Mouse (Mus musculus): ENCODE measurements at regions not wholly inside any gene's neighbourhood (a gene's known extent, or its start where the extent isn't known, plus 50 kb on each side); places are given as distances from the start of the nearest gene placed in this dataset.
A peak's percentile ranks its signal among the peaks of the same experiment; 100 is the strongest.

DNA sequence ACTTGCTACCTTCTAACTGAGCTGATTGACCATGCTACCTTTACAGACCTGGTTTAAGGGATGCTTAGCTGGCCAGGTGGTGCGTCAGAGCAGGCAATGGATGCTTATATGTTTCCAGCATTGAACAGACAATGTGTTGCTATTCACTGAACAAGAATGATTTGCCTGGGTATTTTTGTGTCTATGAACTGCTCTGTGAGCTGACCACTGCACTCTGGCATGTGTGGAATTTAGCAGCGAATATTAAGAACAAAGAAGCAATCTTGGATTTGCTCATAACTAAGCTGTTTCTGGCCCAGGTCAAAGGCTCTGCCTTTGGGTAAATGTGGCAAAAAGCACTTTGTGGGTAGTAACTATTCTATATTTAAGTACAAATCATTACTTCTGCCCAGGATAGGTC, 58.3 kb upstream of the Ccdc39 start:
- DNase-seq (ENCODE audit: low spot score in 2 of 2), result no peak

DNA sequence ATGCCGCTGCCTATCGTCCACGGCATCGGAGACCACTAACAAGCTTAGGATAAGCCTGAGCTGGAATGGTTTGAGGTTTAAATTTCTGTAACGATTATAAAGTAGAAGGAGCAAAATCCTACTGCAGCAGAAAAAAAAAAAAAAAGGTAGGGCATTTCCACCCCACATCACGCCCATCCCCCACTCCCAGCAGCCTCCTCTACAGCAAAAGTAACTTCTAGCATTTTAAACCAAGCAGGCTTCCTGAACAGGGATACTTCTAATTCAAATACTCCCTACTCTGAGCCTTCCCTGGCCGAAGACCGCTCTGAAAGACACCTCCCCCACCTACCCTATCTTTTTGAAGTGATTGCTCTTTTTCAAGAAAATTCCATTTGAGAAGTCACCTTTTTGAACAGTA, 59.2 kb upstream of the Ccdc39 start:
- DNase-seq (ENCODE audit: low spot score in 2 of 2), result no peak

DNA sequence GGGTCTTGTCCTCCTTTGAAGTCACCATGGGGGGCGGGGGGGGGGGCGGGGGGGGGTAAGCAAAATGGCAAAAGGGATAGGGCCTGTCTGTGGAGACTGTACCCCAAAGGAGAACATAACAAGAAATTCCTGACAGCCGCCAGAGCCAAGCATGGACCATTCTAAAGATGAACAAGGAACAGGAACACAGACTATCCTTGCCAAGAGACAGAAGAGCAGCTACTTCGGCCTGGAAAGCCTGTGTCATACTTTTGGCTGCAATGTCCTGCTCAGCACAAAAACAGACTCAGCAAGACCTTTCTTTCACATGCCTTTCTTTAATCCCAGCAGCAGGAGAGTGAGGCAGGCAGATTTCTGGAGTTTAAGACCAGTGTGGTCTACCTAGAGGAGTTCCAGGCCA, 59.7 kb upstream of the Ccdc39 start:
- DNase-seq (ENCODE audit: low spot score in 2 of 2), result no peak

DNA sequence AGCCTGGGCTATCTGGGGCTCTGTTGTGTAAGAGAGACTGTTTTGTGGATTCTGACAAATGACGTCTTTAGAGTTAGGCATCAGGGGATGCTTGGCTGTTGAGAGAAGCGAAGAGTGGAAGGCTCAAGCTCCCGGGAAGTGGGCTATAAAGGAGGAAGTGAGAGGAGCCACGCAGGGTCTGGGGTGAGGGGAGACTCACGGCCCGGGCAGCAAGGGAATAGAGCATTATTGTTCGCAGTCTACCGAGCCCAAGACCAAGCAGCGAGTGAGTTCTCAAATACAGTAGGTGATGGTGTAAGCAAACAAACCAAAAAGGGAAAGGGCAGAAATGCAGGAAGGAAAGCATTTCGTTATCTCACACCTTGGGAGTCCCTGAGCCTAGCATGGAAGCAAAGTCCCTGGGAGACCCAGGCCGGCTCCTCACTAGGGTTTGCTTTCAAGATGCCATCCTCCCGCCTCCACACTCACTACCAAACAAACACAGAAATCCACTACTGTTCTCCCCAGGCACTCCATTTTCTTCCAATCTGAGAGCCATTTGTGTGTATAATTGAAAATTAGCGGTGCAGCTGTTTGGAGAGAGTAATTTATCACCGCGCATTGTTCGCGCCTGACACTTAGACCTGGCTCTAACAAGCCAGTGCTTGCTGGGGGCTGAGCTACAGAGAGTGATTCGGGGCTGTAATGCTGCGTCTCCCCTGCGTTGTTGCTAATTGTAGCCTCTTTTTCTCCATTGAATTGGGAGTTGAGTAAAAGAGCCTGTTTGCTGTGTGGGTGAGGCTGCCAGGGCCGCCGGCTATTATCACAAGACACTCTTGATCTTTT, 61.0 kb upstream of the Ccdc39 start:
- DNase-seq (ENCODE audit: low spot score in 2 of 2), result no peak

DNA sequence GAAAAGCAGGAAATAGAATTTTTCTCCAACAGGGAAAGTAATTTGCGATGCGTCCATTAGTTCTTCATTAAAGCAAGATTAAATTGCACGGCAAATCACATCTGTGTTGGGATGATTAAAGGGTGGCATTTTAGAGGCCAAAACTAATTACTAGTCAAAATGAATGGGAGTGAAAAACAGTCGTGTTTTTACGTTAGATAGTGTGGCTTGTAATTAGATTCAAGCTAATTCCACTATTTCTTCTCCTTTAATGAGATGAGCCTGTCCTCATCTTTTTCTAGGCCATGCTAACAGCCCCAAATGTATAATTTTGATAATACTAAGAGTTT, 61.5 kb upstream of the Ccdc39 start:
- DNase-seq (ENCODE audit: low spot score in 2 of 2), result no peak

DNA sequence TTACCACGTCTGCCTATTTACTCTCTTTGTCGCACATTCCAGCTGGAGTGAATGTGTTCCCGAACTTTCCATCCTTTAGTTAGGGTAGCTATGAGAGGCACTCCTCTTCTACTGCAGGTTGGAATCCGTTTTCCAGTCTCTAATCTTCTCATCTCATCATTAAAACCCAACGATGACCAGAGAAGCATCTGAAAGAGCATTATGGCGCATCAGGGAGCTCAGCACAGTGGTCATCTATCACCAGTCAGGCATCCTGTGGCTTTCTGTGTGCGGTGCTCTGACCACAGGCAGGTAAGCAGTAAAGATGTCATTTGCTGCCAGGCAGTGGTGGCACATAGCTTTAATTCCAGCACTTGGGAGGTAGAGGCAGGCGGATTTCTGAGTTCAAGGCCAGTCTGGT, 63.0 kb upstream of the Ccdc39 start:
- DNase-seq (ENCODE audit: low spot score in 2 of 2), result no peak

DNA sequence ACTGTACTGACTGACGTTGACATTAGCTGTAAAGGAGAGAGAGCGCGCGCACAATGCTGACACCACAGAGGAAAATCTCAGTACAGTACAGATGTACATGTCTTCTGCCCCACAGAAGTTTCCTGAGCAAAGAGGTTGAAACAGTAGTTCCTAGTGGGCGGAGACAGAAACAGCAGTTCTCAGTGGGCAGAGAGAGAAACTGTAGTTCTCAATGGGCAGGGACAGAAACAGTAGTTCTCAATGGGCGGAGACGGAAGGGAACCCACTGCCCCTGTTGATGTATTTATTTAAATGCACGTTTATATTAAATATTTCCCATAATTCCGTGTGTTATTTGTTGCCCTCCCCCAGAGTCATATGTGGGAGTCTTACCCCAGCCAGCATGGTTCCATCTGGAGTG, 67.4 kb upstream of the Ccdc39 start:
- no peak for DNase-seq (ENCODE audit: low spot score in 2 of 2)

DNA sequence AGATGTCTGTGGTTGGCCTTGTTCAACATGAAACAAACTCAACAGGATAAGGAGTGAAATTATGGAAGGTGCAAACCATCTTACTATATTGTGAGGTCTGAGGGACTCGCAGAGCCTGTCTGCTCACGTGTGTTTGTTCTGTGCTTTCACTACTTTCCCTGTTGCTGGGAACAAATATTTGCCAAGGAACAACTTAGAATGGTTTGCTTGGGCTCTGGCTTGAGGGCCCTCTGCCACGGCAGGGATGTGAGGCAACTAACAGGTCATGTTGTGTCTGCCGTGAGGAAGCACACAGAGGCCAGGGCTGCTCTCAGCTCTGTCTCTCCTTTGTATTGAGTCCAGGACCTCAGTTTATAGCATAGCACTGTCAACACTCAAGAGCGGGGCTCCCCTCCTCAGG, 69.4 kb upstream of the Ccdc39 start:
- DNase-seq (ENCODE audit: low spot score in 2 of 2), result no peak

DNA sequence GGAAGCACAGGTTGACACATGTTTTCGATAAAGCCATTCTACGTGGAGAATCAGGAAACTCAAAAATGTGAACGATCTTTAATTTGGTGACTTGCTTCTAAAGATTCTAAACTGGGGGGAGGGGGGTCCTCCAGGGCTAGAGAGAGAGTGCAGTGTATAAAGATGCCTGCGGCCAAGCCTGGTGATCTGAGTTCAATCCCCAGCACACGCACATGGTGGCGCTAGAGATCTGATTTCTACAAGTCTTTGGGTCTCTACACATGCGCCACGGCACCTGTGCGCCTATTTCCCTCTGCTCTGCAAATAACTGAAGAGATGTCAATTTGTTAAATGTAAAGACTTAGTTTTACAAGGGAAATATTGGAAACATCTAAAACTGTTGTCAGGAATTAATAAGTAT, 70.3 kb upstream of the Ccdc39 start:
- no peak for DNase-seq (ENCODE audit: low spot score in 2 of 2)

DNA sequence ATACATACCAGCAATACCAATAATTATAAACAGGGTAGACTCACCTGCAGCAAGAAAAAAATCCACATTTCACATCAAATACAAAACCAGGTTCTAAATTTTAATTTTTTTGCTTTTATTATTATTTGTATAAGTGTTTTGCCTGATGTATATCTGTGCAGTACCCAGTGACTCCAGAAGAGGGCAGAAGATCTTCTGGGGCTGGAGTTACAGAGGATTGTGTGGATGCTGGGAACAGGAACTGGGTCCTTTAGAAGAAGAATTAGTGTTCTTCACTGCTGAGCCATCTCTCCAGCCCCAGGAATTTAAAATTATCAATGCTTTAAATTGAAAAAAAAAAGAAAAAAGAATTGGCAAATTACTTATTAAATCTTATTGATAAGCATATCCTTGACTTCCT, 71.7 kb upstream of the Ccdc39 start:
- no peak for DNase-seq (ENCODE audit: low spot score in 2 of 2)

DNA sequence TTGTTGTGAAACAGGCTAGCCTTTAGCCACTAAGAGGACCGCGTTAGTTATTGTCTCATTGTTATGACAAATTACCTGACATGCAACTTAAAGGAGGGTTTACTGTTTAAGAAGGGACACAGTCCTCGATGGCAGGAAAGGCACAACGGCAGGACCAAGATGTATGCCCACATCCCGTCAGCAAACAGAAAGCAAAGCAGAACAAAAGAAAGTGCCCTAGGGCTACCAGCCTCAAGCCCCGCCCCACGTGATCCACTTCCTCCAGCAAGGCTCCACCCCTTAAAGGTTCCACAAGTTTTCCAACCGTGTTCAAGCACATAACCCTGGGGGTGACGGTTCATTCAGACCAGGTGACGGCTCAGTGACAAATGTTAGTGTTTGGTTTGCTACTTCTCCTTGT, 72.2 kb upstream of the Ccdc39 start:
- DNase-seq (ENCODE audit: low spot score in 2 of 2), result no peak

DNA sequence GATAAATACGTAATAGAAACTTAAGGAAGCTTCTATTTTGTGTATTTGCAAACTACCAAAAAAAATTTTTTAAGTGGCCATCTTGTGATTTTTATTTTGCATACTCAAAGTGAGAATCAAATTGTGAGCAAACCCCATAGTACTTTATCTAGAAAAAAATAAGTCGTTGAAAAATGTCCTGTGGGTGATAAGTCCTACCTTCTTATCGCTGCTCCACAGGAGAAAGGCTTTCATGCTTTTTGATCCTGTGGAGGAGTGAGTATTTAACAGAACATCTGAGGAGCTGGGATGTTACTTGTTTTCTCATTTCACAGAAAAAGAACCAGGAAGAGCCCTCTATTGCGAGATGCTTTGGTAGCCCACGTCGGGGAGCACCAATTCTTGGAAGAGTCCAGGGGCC, 72.7 kb upstream of the Ccdc39 start:
- no peak for DNase-seq (ENCODE audit: low spot score in 2 of 2)

DNA sequence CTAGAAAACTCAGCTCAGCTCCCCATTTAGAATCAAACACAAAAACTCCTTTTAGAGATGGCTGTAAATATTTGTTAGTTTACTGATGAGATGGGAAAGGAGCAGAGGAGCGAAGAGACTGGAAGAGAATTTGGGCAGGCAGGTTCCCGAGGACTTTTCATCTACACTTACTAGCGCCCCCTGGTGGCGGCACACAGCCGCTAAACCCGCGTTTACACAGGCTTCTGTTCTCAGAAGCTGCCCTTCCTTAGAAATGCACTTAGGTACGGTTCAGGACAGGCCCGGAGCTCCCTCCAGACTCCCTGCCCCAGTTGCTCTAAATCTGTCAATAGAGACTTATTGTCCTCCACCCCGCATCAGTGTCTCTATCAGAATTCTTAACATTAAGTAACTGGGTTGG, 74.7 kb upstream of the Ccdc39 start:
- DNase-seq (ENCODE audit: low spot score in 2 of 2), result peak; percentile 9 to 67

DNA sequence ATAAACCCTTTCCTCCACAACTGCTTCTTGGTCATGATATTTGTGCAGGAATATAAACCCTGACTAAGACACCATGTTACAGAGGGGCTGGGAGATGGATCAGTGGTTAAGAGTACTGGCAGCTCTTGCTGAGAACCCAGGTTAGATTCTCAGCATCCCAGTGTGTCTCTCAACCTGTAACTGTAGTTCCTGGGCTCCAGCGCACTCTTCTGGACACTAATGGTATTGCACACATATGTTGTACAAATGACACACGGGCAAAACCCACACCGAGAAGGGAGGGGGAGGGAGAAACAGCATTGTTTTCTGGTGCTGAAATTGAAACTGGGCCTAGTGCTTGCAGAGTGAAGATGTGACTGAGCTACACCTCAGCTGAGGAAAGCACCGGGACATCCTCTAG, 81.0 kb upstream of the Ccdc39 start:
- DNase-seq (ENCODE audit: low spot score in 2 of 2), result no peak

DNA sequence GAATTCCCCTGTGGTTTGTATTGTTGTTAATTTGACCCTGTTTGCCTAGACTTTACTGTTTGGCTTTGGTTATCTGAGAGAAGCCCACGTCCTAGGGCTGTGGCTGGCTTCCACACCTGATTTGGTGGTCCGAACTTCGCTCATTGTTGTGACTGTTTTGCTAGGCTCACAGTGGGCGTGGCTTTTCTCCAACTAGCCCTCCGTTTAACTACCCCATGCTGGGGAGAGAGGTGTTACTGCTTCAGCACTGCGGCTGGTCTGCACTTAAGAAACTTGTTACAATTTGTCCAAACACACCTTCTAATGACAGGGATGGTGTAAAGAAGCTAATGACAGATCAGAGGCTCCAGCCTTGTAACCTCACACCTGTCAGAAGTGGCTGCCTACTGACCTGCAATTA, 64.7 kb upstream of the Fxr1 start:
- DNase-seq (ENCODE audit: low spot score in 2 of 2), result no peak

DNA sequence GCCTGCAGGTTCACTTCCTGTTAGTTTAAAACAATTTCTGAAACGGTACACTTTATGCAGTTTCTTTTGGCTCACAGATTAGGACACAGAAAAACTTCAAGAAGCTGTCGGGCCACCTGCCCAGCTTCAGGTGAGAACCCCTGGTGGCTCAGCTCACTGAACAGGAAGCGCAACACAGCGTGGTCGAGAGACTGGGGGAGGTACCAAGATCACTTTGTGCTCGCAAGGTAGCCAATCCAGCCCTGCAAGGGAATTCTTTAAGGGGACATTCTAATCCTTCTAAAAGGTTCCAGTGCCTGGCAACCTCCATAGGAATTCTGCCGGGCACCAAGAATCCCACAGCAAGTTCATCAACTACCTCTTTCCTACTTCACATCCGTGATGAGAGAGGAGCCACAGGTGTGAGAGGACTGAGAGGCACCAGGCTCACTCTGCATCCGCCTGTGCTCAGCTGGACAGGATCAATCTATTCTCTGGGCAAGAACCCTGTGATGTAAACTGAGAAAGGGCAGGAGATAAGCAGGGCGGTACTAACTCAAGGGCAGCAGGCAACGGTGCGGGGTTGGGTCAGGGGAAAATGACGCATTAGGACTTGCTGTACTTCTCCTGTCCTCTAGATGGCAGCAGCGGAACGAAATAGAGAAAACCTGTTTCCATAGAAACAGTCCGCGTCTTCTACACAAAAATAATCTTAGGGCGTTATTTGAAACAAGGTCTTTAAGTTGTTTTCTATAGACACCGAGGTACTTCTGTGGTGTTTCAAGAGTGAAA, 63.7 kb upstream of the Fxr1 start:
- DNase-seq (ENCODE audit: low spot score in 2 of 2), result peak; percentile 24 to 68

DNA sequence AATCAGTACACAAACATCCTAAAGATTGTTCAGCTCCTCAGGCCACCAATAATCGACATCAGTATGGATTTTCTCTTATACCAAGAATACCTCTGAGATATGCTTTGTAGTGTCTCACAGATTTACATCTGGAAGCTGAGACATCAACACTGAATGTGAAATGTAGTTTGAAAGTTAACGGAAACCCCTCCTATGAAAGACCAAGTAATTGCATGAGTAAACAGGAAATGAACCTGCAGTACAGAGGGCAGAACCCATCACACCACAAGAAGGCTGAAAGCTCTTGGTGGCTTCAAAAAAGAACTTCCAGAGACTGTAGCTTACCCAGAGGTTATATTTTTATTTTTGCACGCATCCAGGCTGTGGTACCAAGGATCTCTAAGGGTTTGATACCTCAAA, 63.1 kb upstream of the Fxr1 start:
- no peak for DNase-seq (ENCODE audit: low spot score in 2 of 2)

DNA sequence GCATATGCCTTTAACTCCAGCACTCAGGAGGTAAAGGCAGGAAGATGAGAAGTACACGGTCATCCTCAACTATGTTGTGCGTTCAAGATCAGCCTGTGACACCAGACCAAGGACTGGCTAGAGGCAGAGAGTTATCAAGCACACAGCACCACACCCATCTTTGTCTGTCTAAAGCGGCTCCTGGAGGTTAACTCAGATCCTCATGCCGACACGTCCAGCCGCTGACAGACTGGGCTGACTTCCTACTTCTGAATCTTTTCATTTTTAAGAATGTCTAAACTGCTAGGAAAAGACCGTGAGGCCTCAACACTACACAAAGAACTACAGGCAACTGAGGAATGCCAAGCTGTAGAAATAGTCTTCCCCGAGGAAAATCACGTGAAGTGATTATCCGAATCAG, 62.1 kb upstream of the Fxr1 start:
- no peak for DNase-seq (ENCODE audit: low spot score in 2 of 2)

DNA sequence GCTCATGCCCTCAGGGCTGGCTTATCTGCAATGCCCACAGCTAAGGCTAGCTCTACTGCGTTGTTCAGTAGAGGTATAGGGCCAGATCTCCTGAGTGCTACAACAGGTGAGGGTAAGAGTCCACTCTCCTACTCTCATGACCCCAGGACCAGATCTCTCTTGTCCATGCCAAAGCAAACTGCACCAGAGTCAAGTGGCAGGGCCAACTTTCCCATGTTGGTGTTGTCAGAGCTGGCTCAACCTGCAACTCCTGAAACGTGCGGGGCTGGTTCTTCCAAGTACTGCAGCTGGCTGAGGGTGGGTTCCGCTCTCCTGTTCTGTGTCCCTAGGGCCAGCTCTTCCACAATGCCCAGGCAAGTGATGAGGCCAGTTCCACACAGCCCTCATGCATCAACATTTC, 61.5 kb upstream of the Fxr1 start:
- no peak for DNase-seq (ENCODE audit: low spot score in 2 of 2)

DNA sequence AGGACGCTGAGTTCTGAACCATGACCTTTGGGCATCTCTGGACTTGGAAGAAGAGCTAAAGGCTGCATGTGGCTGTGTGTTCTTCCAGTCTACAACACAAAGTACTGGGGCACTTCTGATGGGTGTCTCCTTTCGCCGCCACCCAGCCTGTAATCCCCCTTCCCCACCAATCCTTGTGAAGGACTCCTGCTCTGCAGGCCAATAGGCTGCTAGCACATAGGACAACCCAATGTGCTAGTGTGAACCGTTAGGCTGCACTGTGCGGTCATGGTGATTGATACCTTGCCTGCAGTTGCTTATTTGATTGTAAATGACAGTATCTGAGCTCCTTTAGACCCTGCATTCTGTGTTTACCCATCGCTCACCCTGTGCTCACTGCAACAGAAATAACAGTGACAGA, 59.5 kb upstream of the Fxr1 start:
- no peak for DNase-seq (ENCODE audit: low spot score in 2 of 2)

DNA sequence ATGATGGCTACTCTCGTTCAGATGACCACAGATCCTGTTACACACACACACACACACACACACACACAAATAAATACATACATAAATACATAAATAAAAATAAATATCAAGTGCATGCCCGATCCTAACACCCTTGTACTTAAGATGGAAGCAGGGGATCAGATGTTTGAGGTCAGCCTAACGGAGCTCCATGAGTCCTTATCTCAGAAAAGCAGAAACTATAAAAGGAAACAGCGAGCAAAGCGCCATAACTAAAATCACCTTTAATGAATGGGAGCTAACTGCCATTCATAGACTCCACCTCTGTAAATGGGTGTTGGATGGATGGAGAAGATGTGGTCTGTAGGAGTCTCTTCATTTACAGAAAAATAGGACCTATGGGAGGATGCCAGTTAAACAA, 56.8 kb upstream of the Fxr1 start:
- DNase-seq (ENCODE audit: low spot score in 2 of 2), result no peak

DNA sequence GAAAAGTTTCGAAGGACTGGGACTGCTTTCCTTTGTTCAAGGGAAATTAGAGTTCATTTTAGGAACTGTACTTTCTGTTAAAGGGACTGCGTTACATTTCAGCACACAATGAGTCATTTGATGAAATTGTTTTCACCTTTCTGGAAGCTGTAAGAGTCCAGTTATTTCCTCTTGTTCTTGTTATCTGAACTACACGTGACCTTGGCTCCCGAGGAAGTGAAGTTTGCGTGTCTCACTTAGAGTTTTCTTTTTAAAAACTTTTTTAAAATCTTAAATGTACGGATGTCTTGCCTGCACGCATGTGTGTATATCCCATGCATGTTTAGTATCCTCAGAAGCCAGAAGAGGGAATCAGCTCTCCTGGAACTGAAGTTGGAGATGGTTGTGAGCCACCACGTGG, 52.6 kb upstream of the Fxr1 start:
- no peak for DNase-seq (ENCODE audit: low spot score in 2 of 2)
